Mouse (Mus musculus): ENCODE results near the gene Hnrnpc. TPM values are rescaled to one million over a fixed set of nuclear protein-coding genes. Genes with fewer than 3 reads are reported as not detected.

Hnrnpc gene
- total RNA-seq, 2 experiments from 2014 or later: 81.7 to 100 TPM

GRCm38 (mm10) chr14:52120169-52120568, 16.3 kb upstream of the Hnrnpc start:
- intact Hi-C loops (cut with DNase I): no loop called here
- no peak overlapping the region for H3K27ac ChIP-seq
- no peak for TF ChIP-seq CTCF (IDR thresholded peaks at IDR 0.05)
- no peak for DNase-seq
- no peak overlapping the region for H3K4me3 ChIP-seq

- intact Hi-C loops (cut with DNase I): no loop called here
- H3K4me3 ChIP-seq: peak overlapping the region; percentile 77
- TF ChIP-seq CTCF (IDR thresholded peaks at IDR 0.05): peak; percentile 14; the same call in 1 of the 2 replicates
- DNase-seq: peak; percentile 66
- peak overlapping the region; percentile 69 for H3K27ac ChIP-seq
Measured at GRCm38 (mm10) chr14:52118823-52119608, 15.2 kb upstream of the Hnrnpc start.

- intact Hi-C loops (cut with DNase I): no loop called here
- Histone ChIP-seq H3K4me3 (peak overlapping the region; percentile 77), H3K27ac (no peak overlapping the region; the same call in 1 of the 2 replicates)
- DNase-seq: no peak
- TF ChIP-seq CTCF (IDR thresholded peaks at IDR 0.05): no peak
Measured at GRCm38 (mm10) chr14:52118456-52118822, 14.6 kb upstream of the Hnrnpc start.

GRCm38 (mm10) chr14:52117241-52117640, 13.4 kb upstream of the Hnrnpc start:
- Histone ChIP-seq H3K4me3 (no peak overlapping the region), H3K27ac (no peak overlapping the region)
- no peak for TF ChIP-seq CTCF (IDR thresholded peaks at IDR 0.05)
- DNase-seq: no peak
- intact Hi-C loops (cut with DNase I): no loop called here

GRCm38 (mm10) chr14:52114101-52114500, 10.3 kb upstream of the Hnrnpc start:
- Histone ChIP-seq H3K4me3 (no peak overlapping the region), H3K27ac (no peak overlapping the region)
- no peak for TF ChIP-seq CTCF (IDR thresholded peaks at IDR 0.05)
- intact Hi-C loops (cut with DNase I): no loop called here
- DNase-seq: no peak

- TF ChIP-seq CTCF (IDR thresholded peaks at IDR 0.05): no peak
- no peak for DNase-seq
- no peak within 1 kb of the TSS for H3K27ac ChIP-seq
- no peak within 1 kb of the TSS for H3K4me3 ChIP-seq
- intact Hi-C loops (cut with DNase I): no loop called here
Measured at GRCm38 (mm10) chr14:52110346-52110745, 6.5 kb upstream of the Hnrnpc start, which contains the start of gene Rpgrip1. TSS of gene Rpgrip1 (plus strand) at chr14:52110704.

- Histone ChIP-seq H3K4me3 (no peak overlapping the region), H3K27ac (no peak overlapping the region)
- TF ChIP-seq CTCF (IDR thresholded peaks at IDR 0.05): no peak
- intact Hi-C loops (cut with DNase I): loop anchor here (5.0 to 10.0 kb wide), 4 partner anchors 89 to 223 kb away; partner anchors contain the start of genes Chd8, Mettl17, Mettl3 and Supt16
- DNase-seq: no peak
Measured at GRCm38 (mm10) chr14:52108025-52108424, 4.2 kb upstream of the Hnrnpc start.

GRCm38 (mm10) chr14:52106741-52107140, 2.9 kb upstream of the Hnrnpc start:
- TF ChIP-seq CTCF (IDR thresholded peaks at IDR 0.05): no peak
- peak; percentile 29 for DNase-seq
- Histone ChIP-seq H3K27ac (peak overlapping the region; percentile 56), H3K4me3 (peak overlapping the region; percentile 7; the same call in 1 of the 2 replicates)
- intact Hi-C loops (cut with DNase I): loop anchor here (5.0 to 10.0 kb wide), 4 partner anchors 91 to 222 kb away; partner anchors contain the start of genes Chd8, Mettl17, Mettl3 and Supt16

- no peak for DNase-seq
- no peak for TF ChIP-seq CTCF (IDR thresholded peaks at IDR 0.05)
- intact Hi-C loops (cut with DNase I): loop anchor here (5.0 to 10.0 kb wide), 4 partner anchors 92 to 221 kb away; partner anchors contain the start of genes Chd8, Mettl17, Mettl3 and Supt16
- Histone ChIP-seq H3K27ac (peak overlapping the region; percentile 96; the same call in 1 of the 2 replicates), H3K4me3 (no peak overlapping the region)
Measured at GRCm38 (mm10) chr14:52105308-52105707, 1.5 kb upstream of the Hnrnpc start.

- intact Hi-C loops (cut with DNase I): loop anchor here (5.0 to 10.0 kb wide), 5 partner anchors 82 to 220 kb away; partner anchors contain the start of genes Chd8, Mettl17, Mettl3 and Supt16
- Histone ChIP-seq H3K27ac (peak overlapping the region; percentile 96), H3K4me3 (peak overlapping the region; percentile 77)
- DNase-seq: no peak
- TF ChIP-seq CTCF (IDR thresholded peaks at IDR 0.05): no peak
Measured at GRCm38 (mm10) chr14:52104677-52105285, 953 bp upstream of the Hnrnpc start.

GRCm38 (mm10) chr14:52103474-52103855, 363 bp downstream of the Hnrnpc start:
- Histone ChIP-seq H3K27ac (peak overlapping the region; percentile 98), H3K4me3 (peak overlapping the region; percentile 97)
- DNase-seq: peak; percentile 84
- intact Hi-C loops (cut with DNase I): loop anchor here (5.0 to 10.0 kb wide), 4 partner anchors 81 to 219 kb away; partner anchors contain the start of genes Chd8, Mettl17, Mettl3 and Zfp219
- peak; percentile 11; the same call in 1 of the 2 replicates for TF ChIP-seq CTCF (IDR thresholded peaks at IDR 0.05)

- no peak for TF ChIP-seq CTCF (IDR thresholded peaks at IDR 0.05)
- peak overlapping the region; percentile 44; the same call in 1 of the 2 replicates for H3K27ac ChIP-seq
- intact Hi-C loops (cut with DNase I): loop anchor here (5.0 to 10.0 kb wide), 4 partner anchors 79 to 217 kb away; partner anchors contain the start of genes Chd8, Mettl17, Mettl3 and Zfp219
- peak overlapping the region; percentile 97 for H3K4me3 ChIP-seq
- DNase-seq: no peak
Measured at GRCm38 (mm10) chr14:52101285-52102157, 2.3 kb downstream of the Hnrnpc start.
